Mouse (Mus musculus) embryonic facial prominence, embryonic 14.5 days (tissue): ENCODE data around the gene Gp1bb. TPM values are rescaled to one million over a fixed set of nuclear protein-coding genes. Genes with fewer than 3 reads are reported as not detected.

Experiments used
- ATAC-seq: fragments of 200-750 bp; cut with Nextera tagmentation; 2 replicates; pipeline ENCODE4 v1.8.0; 2017; ENCODE audit warnings: low read depth, moderate number of reproducible peaks, moderate TSS enrichment
- DNase-seq: peaks from one replicate; pipeline ENCODE4 v3.0.0-alpha.2; 2015; ENCODE audit warnings: low spot score
- H3K27ac ChIP-seq: fragments of 300-500 bp; sonication (generic); replicated peaks from 2 replicates; pipeline ENCODE4 v1.5.1; 2014; ENCODE audit warnings: low read depth, mild to moderate bottlenecking, low read length, moderate library complexity
- H3K27me3 ChIP-seq: fragments of 300-500 bp; sonication (generic); replicated peaks from 2 replicates; pipeline ENCODE4 v1.6.1; 2014; ENCODE audit warnings: low read length; ENCODE audit not compliant: control insufficient read depth, insufficient read depth
- H3K36me3 ChIP-seq: fragments of 300-500 bp; sonication (generic); 2 replicates; pipeline ENCODE4 v1.6.1; 2014; ENCODE audit warnings: low read length, mixed read lengths; ENCODE audit not compliant: control insufficient read depth, insufficient read depth
- H3K4me1 ChIP-seq: fragments of 300-500 bp; sonication (generic); 2 replicates; pipeline ENCODE4 v1.6.1; 2014; ENCODE audit warnings: antibody characterized with exemption, low read length; ENCODE audit not compliant: control insufficient read depth, insufficient read depth
- H3K4me2 ChIP-seq: fragments of 300-500 bp; sonication (generic); 2 replicates; pipeline ENCODE4 v1.6.1; 2014; ENCODE audit warnings: low read depth, mild to moderate bottlenecking, low read length, moderate library complexity, mixed read lengths
- H3K4me3 ChIP-seq: fragments of 300-500 bp; sonication (generic); 2 replicates; pipeline ENCODE4 v1.5.1; 2014; ENCODE audit warnings: low read depth, mild to moderate bottlenecking, low read length
- H3K9ac ChIP-seq: fragments of 300-500 bp; sonication (generic); 2 replicates; pipeline ENCODE4 v1.6.1; 2014; ENCODE audit warnings: low read depth, mild to moderate bottlenecking, low read length, moderate library complexity, mixed read lengths
- H3K9me3 ChIP-seq: fragments of 300-500 bp; sonication (generic); 2 replicates; pipeline ENCODE4 v1.6.1; 2016; ENCODE audit warnings: low read length; ENCODE audit not compliant: control insufficient read depth
- WGBS: fragments of 180-500 bp; shearing (Covaris S2); extraction: QIAGEN DNeasy Blood & Tissue Kit; methylation state at CpG from one replicate; pipeline ENCODE4 v1.1.7; 2014; 5-methylcytosine and 5-hydroxymethylcytosine counted together
- polyA plus RNA-seq: library from polyadenylated mRNA; unstranded; fragments of >200 nt; fragmentation: Nextera tagmentation; extraction: Ambion mirVana; gene quantifications from 2 replicates; pipeline ENCODE4 v1.2.1, GENCODE M21; 2014

Gp1bb gene
- polyA plus RNA-seq, 1 experiment from 2014 or later, result 3.1 TPM

- Histone ChIP-seq H3K4me2 (peak overlapping the region; percentile 93), H3K4me3 (peak overlapping the region; percentile 50), H3K4me1 (peaks cover 12% of the 10 kb centered on the region; the same call in 1 of the 2 replicates), H3K27me3 (peaks cover 74% of the 10 kb centered on the region), H3K27ac (no peak overlapping the region), H3K9ac (no peak overlapping the region), H3K36me3 (peaks cover 33% of the 10 kb centered on the region), H3K9me3 (no peaks in the 10 kb centered on the region)
- DNase-seq (no peak), ATAC-seq (no peak)
- WGBS, result 31% methylated on average over 6 of the region's 6 CpGs
Measured at GRCm38 (mm10) chr16:18620201-18620600, 2.0 kb downstream of the Gp1bb start.

GRCm38 (mm10) chr16:18619110-18619509 is 3.1 kb downstream of the Gp1bb start:
- WGBS, result 43% methylated on average over 4 of the region's 4 CpGs
- no peak for DNase-seq
- no peaks in the 10 kb centered on the region for H3K9me3 ChIP-seq
- H3K4me2 ChIP-seq, result no peak overlapping the region
- H3K4me3 ChIP-seq, result no peak overlapping the region
- no peak overlapping the region for H3K9ac ChIP-seq
- ATAC-seq, result no peak
- H3K27ac ChIP-seq, result no peak overlapping the region
- H3K27me3 ChIP-seq, result peaks cover 63% of the 10 kb centered on the region
- peaks cover 12% of the 10 kb centered on the region; the same call in 1 of the 2 replicates for H3K4me1 ChIP-seq
- H3K36me3 ChIP-seq, result peaks cover 22% of the 10 kb centered on the region

- no peak overlapping the region for H3K27ac ChIP-seq
- H3K4me2 ChIP-seq, result no peak overlapping the region
- no peak overlapping the region for H3K9ac ChIP-seq
- H3K36me3 ChIP-seq, result peaks cover 14% of the 10 kb centered on the region
- peaks cover 55% of the 10 kb centered on the region for H3K27me3 ChIP-seq
- peaks cover 12% of the 10 kb centered on the region; the same call in 1 of the 2 replicates for H3K4me1 ChIP-seq
- H3K4me3 ChIP-seq, result no peak overlapping the region
- no peak for DNase-seq
- H3K9me3 ChIP-seq, result no peaks in the 10 kb centered on the region
- no peak for ATAC-seq
- 53% methylated on average over 2 of the region's 2 CpGs for WGBS
Measured at GRCm38 (mm10) chr16:18618297-18618696, 3.9 kb downstream of the Gp1bb start.

DNA sequence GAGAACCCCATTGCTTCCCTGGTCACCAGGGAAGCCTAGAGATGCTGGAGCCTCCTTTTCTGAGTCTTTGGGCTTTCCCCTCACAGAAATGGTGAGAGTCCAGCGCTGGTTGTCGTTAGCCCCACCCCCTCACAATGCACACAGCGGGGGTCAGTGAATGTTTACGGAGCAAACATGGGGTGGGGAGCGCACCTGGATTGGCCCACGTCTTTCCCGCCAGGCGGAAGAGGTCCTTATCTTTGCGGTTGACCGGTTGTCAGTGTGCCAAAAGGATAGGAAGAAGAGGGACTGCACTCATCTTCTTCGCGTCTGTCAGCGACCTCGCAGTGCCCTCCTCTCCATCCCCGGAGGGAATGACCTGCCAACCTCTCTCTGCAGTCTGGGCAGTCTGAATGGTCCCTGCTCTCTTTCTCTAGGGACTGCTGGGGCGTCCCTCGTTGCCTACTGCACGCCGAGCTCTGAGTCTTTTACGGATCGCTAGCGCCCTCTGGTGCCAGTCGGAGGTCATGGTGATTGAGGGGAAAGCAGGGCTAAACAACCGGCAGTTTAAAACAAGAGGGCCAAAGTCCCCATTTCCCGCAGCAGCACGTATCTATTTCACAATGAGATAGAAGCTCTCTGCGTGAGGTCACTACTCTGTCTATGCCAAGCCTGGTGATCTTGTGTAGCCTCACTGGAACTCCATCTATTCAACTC is 4.7 kb downstream of the Gp1bb start:
- H3K36me3 ChIP-seq, result peaks cover 7% of the 10 kb centered on the region; the same call in 1 of the 2 replicates
- peak; percentile 88 for DNase-seq
- peak overlapping the region; percentile 29 for H3K4me3 ChIP-seq
- peak; percentile 68 for ATAC-seq
- H3K4me1 ChIP-seq, result peaks cover 12% of the 10 kb centered on the region; the same call in 1 of the 2 replicates
- peak overlapping the region; percentile 59 for H3K4me2 ChIP-seq
- peaks cover 47% of the 10 kb centered on the region for H3K27me3 ChIP-seq
- 2% methylated on average over 27 of the region's 27 CpGs for WGBS
- no peaks in the 10 kb centered on the region for H3K9me3 ChIP-seq
- H3K27ac ChIP-seq, result no peak overlapping the region
- no peak overlapping the region for H3K9ac ChIP-seq

- no peak for ATAC-seq
- Histone ChIP-seq H3K4me1 (peaks cover 9% of the 10 kb centered on the region), H3K9ac (no peak overlapping the region), H3K9me3 (no peaks in the 10 kb centered on the region), H3K4me2 (no peak overlapping the region), H3K27me3 (peaks cover 5% of the 10 kb centered on the region), H3K27ac (no peak overlapping the region), H3K4me3 (no peak overlapping the region), H3K36me3 (no peaks in the 10 kb centered on the region)
- no peak for DNase-seq
- 77% methylated on average over 3 of the region's 3 CpGs for WGBS
Measured at GRCm38 (mm10) chr16:18613301-18613700, 8.9 kb downstream of the Gp1bb start.

GRCm38 (mm10) chr16:18611752-18612151 is 10.5 kb downstream of the Gp1bb start:
- 35% methylated on average over 13 of the region's 13 CpGs for WGBS
- no peak for DNase-seq
- H3K4me1 ChIP-seq, result peaks cover 8% of the 10 kb centered on the region
- no peak overlapping the region for H3K27ac ChIP-seq
- ATAC-seq, result no peak
- H3K4me2 ChIP-seq, result no peak overlapping the region
- no peaks in the 10 kb centered on the region for H3K36me3 ChIP-seq
- no peaks in the 10 kb centered on the region for H3K9me3 ChIP-seq
- H3K4me3 ChIP-seq, result no peak overlapping the region
- no peaks in the 10 kb centered on the region for H3K27me3 ChIP-seq
- H3K9ac ChIP-seq, result no peak overlapping the region

DNA sequence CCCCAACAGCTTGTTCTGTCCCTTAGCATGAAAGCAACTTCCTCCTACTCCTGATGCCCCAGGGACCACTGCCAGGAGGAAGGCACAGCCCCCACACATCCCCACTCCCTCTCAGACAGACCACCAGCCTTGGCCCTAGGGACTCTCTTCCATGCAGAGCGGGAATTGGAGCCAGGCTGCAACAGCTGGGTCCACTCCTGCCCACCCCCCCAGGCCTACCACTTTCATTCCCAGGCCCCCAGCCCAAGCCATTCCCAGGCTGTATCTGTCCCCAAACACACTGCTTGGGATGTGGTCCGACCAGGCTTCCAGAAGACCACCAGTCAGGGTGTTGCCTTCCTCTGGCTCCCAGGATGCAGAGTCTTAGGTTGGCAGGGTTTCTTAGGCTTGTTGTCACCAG is 13.1 kb downstream of the Gp1bb start:
- WGBS, result 51% methylated on average over 2 of the region's 2 CpGs
- no peaks in the 10 kb centered on the region for H3K9me3 ChIP-seq
- H3K4me1 ChIP-seq, result peaks cover 15% of the 10 kb centered on the region

DNA sequence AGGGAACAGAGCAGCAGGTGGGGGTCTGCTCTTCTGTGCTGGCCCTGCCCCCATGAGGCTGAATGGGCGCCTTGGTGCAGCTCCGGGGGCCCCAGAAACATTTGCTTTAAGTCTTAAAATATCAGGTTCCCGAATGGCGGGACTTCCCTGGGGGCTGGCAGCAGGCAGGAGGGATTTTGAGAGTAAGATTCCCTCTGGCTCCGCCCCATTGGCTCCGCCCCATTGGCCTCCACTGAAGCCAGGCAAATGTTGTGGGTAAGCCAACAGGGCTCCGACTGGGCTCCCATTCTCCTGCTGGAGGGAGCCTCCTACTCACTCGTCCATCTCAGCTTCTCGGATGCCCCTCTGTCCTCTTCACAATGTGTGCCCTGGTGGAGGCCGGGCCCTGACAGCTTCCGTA is 14.0 kb downstream of the Gp1bb start:
- Histone ChIP-seq H3K4me3 (no peak overlapping the region), H3K27ac (no peak overlapping the region), H3K4me1 (peaks cover 17% of the 10 kb centered on the region), H3K9me3 (no peaks in the 10 kb centered on the region), H3K27me3 (no peaks in the 10 kb centered on the region), H3K36me3 (no peaks in the 10 kb centered on the region), H3K9ac (no peak overlapping the region; the same call in 1 of the 2 replicates), H3K4me2 (peak overlapping the region; percentile 33)
- 8% methylated on average over 11 of the region's 11 CpGs for WGBS
- peak; percentile 66 for ATAC-seq
- peak; percentile 85 for DNase-seq

More for the DNA sequence above, 13.1 kb downstream of the Gp1bb start:
- no peak for ATAC-seq
- Histone ChIP-seq H3K27ac (no peak overlapping the region), H3K36me3 (no peaks in the 10 kb centered on the region), H3K27me3 (no peaks in the 10 kb centered on the region), H3K4me2 (no peak overlapping the region), H3K9ac (no peak overlapping the region), H3K4me3 (no peak overlapping the region)
- no peak for DNase-seq

DNA sequence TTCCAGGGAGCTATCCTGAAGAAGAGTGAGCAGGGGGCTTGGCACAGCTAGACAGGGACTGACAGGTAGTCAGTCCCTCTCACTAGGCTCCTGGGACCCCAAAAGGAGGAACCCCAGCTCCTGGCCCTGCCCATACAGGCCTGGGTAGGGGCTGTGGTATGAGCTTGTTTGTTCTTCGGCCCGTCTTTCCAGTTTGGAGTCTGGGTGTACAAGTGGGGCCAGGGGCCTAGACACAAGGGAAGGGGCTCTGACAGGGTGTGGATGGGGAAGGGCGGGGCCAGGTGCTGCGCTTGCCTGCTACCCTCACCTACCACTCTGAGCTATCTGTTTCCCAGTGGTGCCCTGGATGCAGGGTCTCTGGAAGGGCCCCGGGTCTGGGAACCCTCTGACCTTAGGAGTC is 16.5 kb downstream of the Gp1bb start:
- Histone ChIP-seq H3K9ac (no peak overlapping the region), H3K4me1 (peaks cover 21% of the 10 kb centered on the region), H3K36me3 (no peaks in the 10 kb centered on the region), H3K4me3 (no peak overlapping the region), H3K27ac (peak overlapping the region; percentile 49; the same call in 1 of the 2 replicates), H3K27me3 (no peaks in the 10 kb centered on the region), H3K4me2 (no peak overlapping the region), H3K9me3 (no peaks in the 10 kb centered on the region)
- DNase-seq, result peak; percentile 73
- WGBS, result 80% methylated on average over 3 of the region's 5 CpGs
- ATAC-seq, result peak; percentile 42
